Mouse (Mus musculus) lung, postnatal 0 days (tissue): ENCODE results near the gene Apln. TPM values are rescaled to one million over a fixed set of nuclear protein-coding genes. Genes with fewer than 3 reads are reported as not detected.

Experiments used
- ATAC-seq: fragments of 200-750 bp; cut with Nextera tagmentation; 2 replicates; pipeline ENCODE4 v1.8.0; 2017; ENCODE audit warnings: moderate library complexity
- DNase-seq: peaks from one replicate; pipeline ENCODE4 v3.0.0-alpha.2; 2016; ENCODE audit warnings: low spot score
- H3K27ac ChIP-seq: fragments of 300-500 bp; sonication (generic); 2 replicates; pipeline ENCODE4 v1.5.1; 2014; ENCODE audit warnings: antibody characterized with exemption, mild to moderate bottlenecking, low read length, mixed read lengths
- H3K27me3 ChIP-seq: fragments of 300-500 bp; sonication (generic); replicated peaks from 2 replicates; pipeline ENCODE4 v1.6.1; 2014; ENCODE audit warnings: low read length, mixed read lengths; ENCODE audit not compliant: insufficient read depth
- H3K36me3 ChIP-seq: fragments of 300-500 bp; sonication (generic); 2 replicates; pipeline ENCODE4 v1.6.1; 2014; ENCODE audit warnings: low read length, mixed read lengths; ENCODE audit not compliant: insufficient read depth
- H3K4me1 ChIP-seq: fragments of 300-500 bp; sonication (generic); 2 replicates; pipeline ENCODE4 v1.6.1; 2014; ENCODE audit warnings: antibody characterized with exemption, low read depth, low read length, mixed read lengths; ENCODE audit not compliant: insufficient read depth
- H3K4me2 ChIP-seq: fragments of 300-500 bp; sonication (generic); replicated peaks from 2 replicates; pipeline ENCODE4 v1.6.1; 2014; ENCODE audit warnings: low read depth, mild to moderate bottlenecking, low read length, moderate library complexity, mixed read lengths
- H3K4me3 ChIP-seq: fragments of 300-500 bp; sonication (generic); 2 replicates; pipeline ENCODE4 v1.5.1; 2014; ENCODE audit warnings: low read depth, low read length
- H3K9ac ChIP-seq: fragments of 300-500 bp; sonication (generic); replicated peaks from 2 replicates; pipeline ENCODE4 v1.6.1; 2014; ENCODE audit warnings: low read depth, mild to moderate bottlenecking
- H3K9me3 ChIP-seq: fragments of 300-500 bp; sonication (generic); 2 replicates; pipeline ENCODE4 v1.6.1; 2016; ENCODE audit warnings: low read length, mixed read lengths
- CTCF ChIP-seq: IDR thresholded peaks from 2 replicates; pipeline ENCODE4 v1.5.1; 2016; ENCODE audit warnings: antibody characterized with exemption, mild to moderate bottlenecking
- EP300 ChIP-seq: IDR thresholded peaks from 2 replicates; pipeline ENCODE4 v1.6.1; 2016; ENCODE audit warnings: antibody characterized with exemption, mild to moderate bottlenecking, control low read depth
- WGBS: fragments of 180-500 bp; shearing (Covaris S2); extraction: QIAGEN DNeasy Blood & Tissue Kit; methylation state at CpG from one replicate; pipeline ENCODE4 v1.1.7; 2014; 5-methylcytosine and 5-hydroxymethylcytosine counted together
- polyA plus RNA-seq: library from polyadenylated mRNA; unstranded; fragments of >200 nt; fragmentation: Nextera tagmentation; extraction: Ambion mirVana; gene quantifications from 2 replicates; pipeline ENCODE4 v1.2.1, GENCODE M21; 2015

The Apln gene
- polyA plus RNA-seq, 1 experiment from 2014 or later: 12.7 TPM

DNA sequence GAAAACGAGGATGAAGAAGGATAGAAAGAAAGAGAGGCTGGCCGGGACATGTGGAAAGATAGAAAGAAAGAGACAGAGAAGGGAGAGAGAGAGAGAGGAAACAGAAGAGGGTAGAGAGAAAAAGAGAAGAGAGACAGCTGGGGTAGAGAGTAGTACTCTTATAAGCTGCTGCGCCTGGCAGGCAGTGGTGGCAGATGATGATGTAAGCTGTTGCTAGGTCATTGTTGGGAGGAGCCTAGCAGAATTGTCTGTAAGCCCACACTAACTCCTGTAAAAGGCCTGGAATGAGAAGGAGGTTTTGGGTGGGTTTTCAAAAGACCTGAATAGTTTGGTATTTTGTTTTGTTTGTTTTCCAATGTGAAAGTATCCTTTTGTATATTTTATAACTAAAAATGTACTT, 32.2 kb upstream of the Apln start:
- no peak overlapping the region for H3K27ac ChIP-seq
- no peak overlapping the region for H3K4me2 ChIP-seq
- TF ChIP-seq CTCF (no peak), EP300 (no peak)
- no peaks in the 10 kb centered on the region for H3K4me1 ChIP-seq
- DNase-seq (no peak), ATAC-seq (no peak)
- H3K27me3 ChIP-seq: no peaks in the 10 kb centered on the region
- WGBS: 66% methylated on average over 3 of the region's 3 CpGs
- H3K9me3 ChIP-seq: no peaks in the 10 kb centered on the region
- H3K9ac ChIP-seq: no peak overlapping the region
- no peak overlapping the region for H3K4me3 ChIP-seq
- H3K36me3 ChIP-seq: no peaks in the 10 kb centered on the region

DNA sequence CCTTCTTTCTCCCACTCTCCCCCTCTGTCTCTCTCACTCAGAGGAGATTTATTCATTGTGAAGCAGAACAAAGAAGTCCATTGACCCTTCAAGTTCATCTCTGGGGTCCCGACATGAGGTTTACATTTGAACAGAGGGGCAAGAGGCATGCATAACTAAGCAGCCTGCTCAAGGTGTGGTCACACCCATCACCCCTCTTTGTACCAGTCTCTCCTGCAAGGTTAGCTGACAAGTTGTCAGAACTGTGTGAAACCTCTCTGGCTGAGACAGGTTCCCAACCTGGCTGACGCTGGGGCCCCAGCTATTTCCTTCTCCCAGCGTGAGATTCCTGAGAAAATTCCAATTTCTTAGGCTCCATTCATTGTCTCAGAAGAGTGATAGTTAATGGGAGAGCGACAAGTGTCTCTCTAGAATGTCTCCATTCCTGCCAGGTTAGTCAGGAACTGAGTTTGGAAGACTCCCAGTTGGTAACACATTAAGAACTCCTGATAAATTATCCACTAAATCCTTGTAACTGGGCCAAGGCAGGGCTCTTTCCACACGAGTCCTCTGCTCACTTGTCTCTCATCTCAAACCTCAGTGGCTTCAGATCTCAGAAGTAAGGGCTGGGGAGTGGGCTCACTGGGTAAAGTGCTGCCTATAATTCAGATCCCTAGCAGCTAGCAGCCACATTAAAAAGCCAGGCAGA, 29.7 kb upstream of the Apln start:
- H3K4me2 ChIP-seq: no peak overlapping the region
- DNase-seq (no peak), ATAC-seq (no peak)
- no peak for TF ChIP-seq CTCF
- no peak for TF ChIP-seq EP300
- H3K27me3 ChIP-seq: no peaks in the 10 kb centered on the region
- no peaks in the 10 kb centered on the region for H3K9me3 ChIP-seq
- H3K27ac ChIP-seq: no peak overlapping the region
- no peak overlapping the region for H3K9ac ChIP-seq
- no peaks in the 10 kb centered on the region for H3K36me3 ChIP-seq
- no peaks in the 10 kb centered on the region for H3K4me1 ChIP-seq
- H3K4me3 ChIP-seq: no peak overlapping the region
- 47% methylated on average over 5 of the region's 5 CpGs for WGBS

- TF ChIP-seq CTCF: no peak
- no peak for TF ChIP-seq EP300
- DNase-seq: no peak
- Histone ChIP-seq H3K36me3 (no peaks in the 10 kb centered on the region), H3K4me1 (no peaks in the 10 kb centered on the region), H3K4me2 (no peak overlapping the region), H3K9ac (no peak overlapping the region), H3K27me3 (no peaks in the 10 kb centered on the region), H3K27ac (no peak overlapping the region), H3K4me3 (no peak overlapping the region), H3K9me3 (no peaks in the 10 kb centered on the region)
- no peak for ATAC-seq
- 75% methylated on average over 4 of the region's 4 CpGs for WGBS
Observed at GRCm38 (mm10) chrX:48062481-48062880, 27.8 kb upstream of the Apln start.

DNA sequence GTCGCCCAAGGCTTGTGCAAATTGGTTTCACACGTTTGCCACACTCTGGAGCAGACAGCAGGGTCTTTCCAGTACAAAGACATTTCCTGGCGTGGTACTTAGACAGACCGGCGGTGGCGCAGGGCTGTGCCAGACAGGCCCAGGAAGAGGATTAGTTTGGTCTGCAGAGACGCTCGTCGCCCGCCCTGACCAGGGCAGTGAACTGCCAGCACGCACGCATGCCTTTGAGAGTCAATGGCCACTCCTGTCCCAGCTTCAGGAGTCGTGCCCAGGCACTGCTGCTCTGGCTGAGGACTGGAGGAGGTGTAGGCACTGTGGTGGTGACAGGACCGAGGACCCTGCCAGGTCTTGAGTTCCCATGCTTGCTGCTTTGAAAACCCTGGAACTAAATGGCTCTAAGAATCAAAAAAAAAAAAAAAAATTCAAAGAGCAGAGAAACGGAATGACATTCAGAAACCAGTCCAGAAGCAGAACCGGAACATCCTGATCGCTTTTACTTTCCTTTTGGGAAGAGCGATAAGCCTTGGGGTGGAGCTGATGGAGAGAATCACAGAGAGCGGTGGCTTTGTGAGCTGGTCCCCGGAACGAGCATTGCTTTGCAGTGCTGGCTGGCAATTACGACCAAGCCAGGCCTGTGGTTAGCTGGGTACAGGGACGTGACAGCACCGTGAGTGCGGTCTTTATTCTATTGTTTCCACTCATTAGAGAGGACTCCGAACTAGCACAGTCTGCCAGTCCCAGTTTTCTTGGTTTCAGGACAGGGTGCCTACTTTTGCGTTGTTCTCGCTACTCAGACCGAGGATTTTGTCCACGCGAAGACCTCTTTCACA, 19.7 kb upstream of the Apln start:
- no peaks in the 10 kb centered on the region for H3K27me3 ChIP-seq
- H3K36me3 ChIP-seq: no peaks in the 10 kb centered on the region
- WGBS: 23% methylated on average over 31 of the region's 31 CpGs
- peak overlapping the region; percentile 61; the same call in 1 of the 2 replicates for H3K27ac ChIP-seq
- no peak overlapping the region for H3K9ac ChIP-seq
- peak overlapping the region; percentile 31 for H3K4me3 ChIP-seq
- H3K9me3 ChIP-seq: no peaks in the 10 kb centered on the region
- H3K4me1 ChIP-seq: no peaks in the 10 kb centered on the region
- ATAC-seq: peak; percentile 86
- peak; percentile 31 for TF ChIP-seq CTCF
- peak; percentile 35; the same call in 1 of the 2 replicates for TF ChIP-seq EP300
- peak overlapping the region; percentile 50 for H3K4me2 ChIP-seq
- peak; percentile 50 for DNase-seq

- WGBS: 37% methylated on average over 3 of the region's 3 CpGs
- ATAC-seq (peak; percentile 65), DNase-seq (peak; percentile 22)
- Histone ChIP-seq H3K4me3 (peak overlapping the region; percentile 31; the same call in 1 of the 2 replicates), H3K27ac (no peak overlapping the region; the same call in 1 of the 2 replicates), H3K27me3 (no peaks in the 10 kb centered on the region), H3K4me2 (peak overlapping the region; percentile 50; the same call in 1 of the 2 replicates), H3K36me3 (no peaks in the 10 kb centered on the region), H3K4me1 (no peaks in the 10 kb centered on the region), H3K9me3 (no peaks in the 10 kb centered on the region), H3K9ac (no peak overlapping the region)
- no peak for TF ChIP-seq EP300
- TF ChIP-seq CTCF: no peak
Observed at GRCm38 (mm10) chrX:48053743-48054142, 19.1 kb upstream of the Apln start.

- H3K4me2 ChIP-seq: no peak overlapping the region
- ATAC-seq: no peak
Observed at GRCm38 (mm10) chrX:48046315-48046714, 11.7 kb upstream of the Apln start.

More at GRCm38 (mm10) chrX:48046315-48046714, 11.7 kb upstream of the Apln start:
- Histone ChIP-seq H3K9me3 (no peaks in the 10 kb centered on the region), H3K27ac (no peak overlapping the region), H3K36me3 (no peaks in the 10 kb centered on the region), H3K4me1 (no peaks in the 10 kb centered on the region), H3K4me3 (no peak overlapping the region), H3K27me3 (no peaks in the 10 kb centered on the region), H3K9ac (no peak overlapping the region)
- WGBS: 78% methylated on average over 2 of the region's 2 CpGs
- TF ChIP-seq EP300 (no peak), CTCF (no peak)
- DNase-seq: no peak
